Mouse (Mus musculus): ENCODE measurements at regions not wholly inside any gene's neighbourhood (a gene's known extent, or its start where the extent isn't known, plus 50 kb on each side); places are given as distances from the start of the nearest gene placed in this dataset.

DNA sequence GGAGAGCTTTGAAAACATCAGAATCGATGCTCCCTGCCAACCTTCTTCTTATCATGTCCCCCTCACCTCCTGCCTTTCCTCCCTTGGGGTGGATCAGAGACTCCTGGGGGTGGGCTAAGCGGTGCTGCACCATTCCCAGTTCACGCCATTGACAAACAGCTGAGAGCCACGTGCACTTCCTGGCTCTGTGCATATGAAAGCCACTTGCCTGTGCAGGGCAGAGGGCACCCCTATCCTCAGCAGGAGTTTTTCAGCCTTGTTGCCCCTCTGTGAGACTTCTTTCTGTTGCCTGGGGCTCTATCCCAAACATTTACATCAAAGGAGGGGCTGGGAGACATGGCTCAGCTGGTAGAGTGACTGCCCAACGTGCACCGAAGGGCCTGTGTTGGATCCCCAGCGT, 531.1 kb upstream of the Tbx3 start:
- DNase-seq (ENCODE audit: low spot score in 2 of 2): no peak

DNA sequence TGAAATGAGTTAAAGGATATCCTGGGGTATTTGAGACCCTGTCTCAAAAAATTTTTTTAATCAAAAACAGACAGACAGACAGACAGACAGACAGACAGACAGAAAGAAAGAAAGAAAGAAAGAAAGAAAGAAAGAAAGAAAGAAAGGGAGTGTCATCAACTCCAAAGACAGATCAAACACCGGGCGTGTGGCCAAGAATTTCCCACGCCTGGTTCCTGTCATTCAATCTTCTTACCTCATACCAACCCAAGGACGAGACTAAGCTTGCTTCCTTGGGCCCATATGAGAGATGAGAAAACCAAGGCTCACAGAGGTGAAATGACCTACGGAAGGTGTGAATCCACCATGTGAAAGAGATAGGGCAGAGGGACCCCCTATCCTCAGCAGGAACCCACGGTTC, 530.7 kb upstream of the Tbx3 start:
- no peak for DNase-seq (ENCODE audit: low spot score in 2 of 2)

DNA sequence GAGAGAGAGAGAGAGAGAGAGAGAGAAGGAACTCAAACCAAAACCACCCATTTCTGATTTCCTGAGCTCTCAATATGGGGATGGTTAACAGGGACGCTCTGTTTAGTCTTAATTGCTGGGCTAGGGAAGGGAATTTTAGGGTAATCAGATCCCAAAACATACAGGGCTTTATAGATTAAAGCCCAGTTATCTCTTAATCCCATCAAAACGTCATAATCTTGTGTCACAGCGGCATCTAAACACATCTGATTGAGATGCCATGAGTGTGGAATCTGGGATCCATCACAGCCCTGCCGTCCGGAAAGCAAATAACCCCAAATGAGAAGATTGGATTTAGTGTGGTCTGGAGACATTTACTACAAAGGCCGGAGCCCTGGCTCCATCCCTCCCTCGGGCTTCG, 527.1 kb upstream of the Tbx3 start:
- DNase-seq (ENCODE audit: low spot score in 2 of 2): no peak

DNA sequence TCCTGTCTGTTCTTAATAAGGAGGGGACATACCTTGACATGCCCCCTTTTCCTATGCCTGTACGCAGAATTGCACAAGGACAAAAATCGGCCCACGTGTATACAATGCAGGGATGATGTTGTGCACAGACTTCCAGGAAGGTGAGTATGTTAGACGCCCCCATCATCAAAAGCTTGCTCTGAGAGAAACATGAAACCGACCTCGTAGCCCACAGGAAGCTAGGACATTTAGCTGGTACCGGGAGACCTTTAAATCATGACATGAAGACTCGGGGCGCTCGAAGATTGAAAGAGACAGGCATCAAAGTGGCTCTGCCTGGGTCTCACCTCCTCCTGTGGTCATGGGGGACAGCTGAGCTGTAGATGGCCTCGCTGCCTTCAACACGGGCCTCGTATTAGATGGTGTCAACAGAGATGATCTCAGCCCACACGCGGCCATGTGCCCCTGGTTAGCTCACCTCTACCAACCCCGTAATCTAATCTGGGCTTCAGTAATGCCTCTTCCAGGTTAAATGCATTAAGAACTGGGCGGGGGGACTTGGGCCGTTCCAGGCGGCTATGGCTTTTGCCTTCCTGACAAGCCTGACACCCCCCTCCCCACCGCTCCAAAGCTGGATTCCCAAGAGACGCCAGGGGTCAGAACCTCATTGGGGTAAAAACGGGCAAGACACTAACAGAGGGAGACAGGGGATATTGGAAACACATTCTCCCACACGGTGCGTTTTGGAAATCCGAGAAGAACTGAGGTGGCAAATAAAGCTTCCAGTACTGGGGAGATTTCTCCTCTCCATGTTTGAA, 520.9 kb upstream of the Tbx3 start:
- no peak for DNase-seq (ENCODE audit: low spot score in 2 of 2)

DNA sequence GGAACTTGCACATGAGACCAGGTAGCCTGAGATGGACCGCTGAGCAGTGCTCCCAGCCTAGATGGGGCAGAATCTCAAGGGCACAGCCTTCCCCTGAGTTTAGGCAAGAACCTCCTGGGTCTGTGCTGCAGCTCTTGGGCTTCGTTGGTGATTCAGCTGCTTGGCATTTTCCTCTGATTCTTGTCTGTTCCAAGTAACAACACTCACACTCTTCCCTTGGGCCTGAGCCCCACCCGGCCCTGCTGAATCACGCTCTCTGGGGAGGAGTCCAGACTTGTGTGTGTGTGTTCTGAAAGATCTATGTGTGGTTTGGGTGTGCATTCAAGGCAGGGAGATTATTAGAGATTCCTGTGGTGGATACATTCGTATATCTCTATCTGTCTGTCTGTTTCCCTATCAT, 517.4 kb upstream of the Tbx3 start:
- no peak for DNase-seq (ENCODE audit: low spot score in 2 of 2)

DNA sequence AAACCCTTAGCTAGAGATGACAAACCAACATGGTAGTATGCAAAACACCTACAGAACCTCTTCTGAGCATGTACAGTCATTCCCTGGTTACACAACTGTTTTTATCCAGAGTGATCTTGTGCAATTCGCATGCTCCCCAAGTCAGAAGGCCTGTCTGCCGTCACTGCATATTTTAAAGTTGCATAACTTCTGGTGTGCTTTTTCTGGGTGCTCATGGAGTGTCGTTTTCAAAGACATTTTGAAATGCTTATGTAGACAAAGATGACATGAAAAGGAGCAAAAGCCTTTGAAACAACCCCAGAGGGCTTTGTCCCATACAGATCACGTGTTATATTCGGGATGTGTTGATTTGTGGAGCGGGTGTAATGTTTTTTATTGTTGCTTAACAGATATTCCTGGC, 513.8 kb upstream of the Tbx3 start:
- DNase-seq (ENCODE audit: low spot score in 2 of 2): no peak

DNA sequence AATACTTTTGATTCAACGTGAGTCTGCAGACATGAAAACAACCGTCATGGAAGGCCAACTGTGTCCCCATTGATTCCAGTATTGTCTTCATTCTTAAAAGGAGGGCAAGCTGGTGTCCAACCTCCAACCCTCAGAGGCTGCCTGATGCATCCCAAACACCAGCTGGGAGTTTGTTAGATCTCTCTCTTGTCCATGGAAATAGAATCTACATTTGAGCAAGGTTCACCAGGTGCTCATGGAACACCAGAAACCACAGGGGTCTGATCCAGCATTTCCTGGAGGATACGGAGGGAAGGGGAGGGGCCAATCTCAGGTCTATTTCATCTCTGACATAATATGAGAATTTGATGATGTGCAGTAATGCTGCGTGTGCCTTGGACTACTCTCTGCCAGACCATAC, 512.3 kb upstream of the Tbx3 start:
- DNase-seq (ENCODE audit: low spot score in 2 of 2): no peak

DNA sequence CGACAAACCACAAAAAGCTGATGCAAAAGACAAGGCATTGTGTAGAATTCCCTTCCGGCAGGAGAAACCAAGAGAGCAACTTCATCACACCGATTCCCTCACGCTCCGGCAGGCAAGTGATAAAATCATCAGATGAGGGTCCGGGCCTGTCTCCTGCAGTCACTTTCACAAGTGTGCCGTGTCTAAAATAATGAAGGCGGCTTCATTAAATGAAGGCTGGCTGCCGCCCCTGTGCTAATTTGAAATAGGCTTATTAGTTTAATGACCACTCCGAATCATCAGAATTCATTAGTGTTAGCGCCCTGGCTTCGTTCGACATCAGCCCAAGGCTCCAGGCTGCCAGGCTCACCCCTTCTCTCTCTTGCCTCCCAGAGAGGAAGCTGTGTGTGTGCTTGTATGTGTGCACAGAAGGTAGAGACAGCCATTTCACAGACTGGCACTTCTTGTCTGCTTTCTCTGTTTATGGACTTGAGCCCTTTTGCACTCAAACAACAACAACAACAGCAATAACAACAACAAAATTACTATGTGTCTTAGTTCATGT, 508.3 kb upstream of the Tbx3 start:
- DNase-seq (ENCODE audit: low spot score in 2 of 2): no peak

DNA sequence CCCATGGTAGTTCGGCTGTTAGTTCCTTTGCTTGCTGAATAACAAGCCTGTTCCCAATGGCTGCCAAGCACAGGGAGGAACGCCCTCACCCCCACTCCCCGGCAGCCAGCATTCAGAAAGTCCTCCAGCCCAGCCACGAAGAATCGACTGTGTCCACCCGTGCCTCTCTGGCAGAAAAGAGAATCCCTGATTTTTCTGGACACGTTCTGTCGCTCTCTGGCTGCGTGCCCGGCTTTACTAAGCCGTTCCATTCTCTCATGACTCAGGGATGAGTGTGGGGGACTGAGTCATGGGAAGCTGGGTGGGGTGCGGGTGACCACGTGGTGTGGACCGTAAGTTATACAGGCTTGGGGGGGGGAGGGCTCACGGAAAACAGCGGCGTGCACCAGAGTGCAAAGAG, 502.8 kb upstream of the Tbx3 start:
- DNase-seq (ENCODE audit: low spot score in 2 of 2): peak; percentile 73 to 82

DNA sequence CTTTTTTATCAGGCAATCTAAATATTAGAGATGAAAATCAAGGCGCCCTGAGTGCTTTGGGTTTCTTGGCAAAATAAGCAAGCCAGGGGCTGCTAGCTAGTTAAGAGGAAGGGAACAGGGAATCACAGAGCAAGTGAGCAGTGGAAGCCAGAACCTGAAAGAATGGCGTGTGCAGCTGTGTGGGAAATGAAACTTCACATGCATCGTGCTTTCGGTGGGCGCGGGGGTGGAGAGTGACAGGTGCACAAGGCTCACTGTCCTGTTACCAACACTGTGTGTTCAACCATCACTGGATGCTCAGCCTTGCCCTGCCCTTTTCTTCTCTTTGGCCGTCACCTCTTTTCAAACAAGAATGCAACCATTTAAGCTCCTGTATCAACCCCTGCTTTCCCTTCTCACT, 501.2 kb upstream of the Tbx3 start:
- DNase-seq (ENCODE audit: low spot score in 2 of 2): no peak

DNA sequence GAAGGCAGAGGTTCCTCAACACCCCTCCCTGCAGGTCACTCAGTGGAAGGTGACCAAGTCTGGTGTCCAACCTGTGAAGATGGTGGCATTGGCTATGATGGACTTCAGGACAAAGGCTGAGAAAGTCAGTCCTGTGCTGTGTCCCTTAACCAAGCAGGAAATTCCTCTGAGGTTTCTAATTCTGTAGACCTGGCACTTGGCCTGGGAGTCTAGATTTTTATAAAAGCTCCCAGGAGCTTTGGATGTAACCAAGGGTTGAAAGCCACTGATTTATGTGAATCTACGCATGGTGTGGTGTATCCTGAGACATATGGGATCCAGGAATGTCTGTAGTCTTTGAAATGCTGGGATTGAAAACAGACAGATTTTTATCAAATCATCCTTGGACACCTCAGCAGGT, 498.8 kb upstream of the Tbx3 start:
- no peak for DNase-seq (ENCODE audit: low spot score in 2 of 2)

DNA sequence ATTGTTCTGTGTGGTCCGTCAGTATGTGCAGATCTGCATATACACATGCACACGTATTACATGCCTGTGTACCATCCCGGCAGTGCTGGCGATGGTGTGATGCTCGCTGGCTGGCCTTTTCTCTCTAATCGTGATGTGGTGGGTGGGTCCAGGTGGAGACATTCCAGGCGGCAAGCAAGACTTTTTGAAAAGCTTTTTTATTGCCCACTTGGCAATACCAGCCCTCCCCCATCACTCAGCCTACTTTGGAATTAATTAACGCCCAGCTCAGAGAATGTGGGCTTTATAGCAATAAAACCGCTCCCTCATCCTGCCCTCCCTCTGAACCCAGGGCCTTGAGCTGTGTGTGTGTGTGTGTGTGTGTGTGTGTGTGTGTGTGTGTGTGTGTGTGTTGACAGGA, 491.7 kb upstream of the Tbx3 start:
- no peak for DNase-seq (ENCODE audit: low spot score in 2 of 2)

DNA sequence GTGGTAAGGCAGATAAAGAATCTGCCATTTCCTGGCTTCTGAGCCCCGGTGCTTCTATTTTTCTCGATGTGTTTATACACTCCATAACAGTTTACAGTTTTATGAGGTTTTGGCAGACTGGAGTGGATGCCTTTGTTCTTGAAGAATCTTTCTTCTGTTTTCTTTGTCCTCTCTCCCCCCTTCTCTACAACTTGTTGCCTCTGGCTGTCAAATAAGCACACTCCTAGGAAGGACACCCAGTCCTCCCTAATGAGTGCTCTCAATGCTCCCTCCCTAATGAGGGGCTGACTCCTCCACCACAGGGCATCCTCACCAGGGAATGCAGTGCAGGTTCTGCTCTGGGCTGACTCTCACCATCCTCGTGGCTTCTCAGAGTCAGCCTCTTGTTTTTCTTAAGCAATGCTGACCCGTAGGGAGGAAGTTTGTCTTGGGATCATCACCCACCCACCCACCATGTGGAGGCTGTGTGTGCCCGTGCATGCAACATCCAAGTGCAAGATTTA, 486.9 kb upstream of the Tbx3 start:
- no peak for DNase-seq (ENCODE audit: low spot score in 2 of 2)

DNA sequence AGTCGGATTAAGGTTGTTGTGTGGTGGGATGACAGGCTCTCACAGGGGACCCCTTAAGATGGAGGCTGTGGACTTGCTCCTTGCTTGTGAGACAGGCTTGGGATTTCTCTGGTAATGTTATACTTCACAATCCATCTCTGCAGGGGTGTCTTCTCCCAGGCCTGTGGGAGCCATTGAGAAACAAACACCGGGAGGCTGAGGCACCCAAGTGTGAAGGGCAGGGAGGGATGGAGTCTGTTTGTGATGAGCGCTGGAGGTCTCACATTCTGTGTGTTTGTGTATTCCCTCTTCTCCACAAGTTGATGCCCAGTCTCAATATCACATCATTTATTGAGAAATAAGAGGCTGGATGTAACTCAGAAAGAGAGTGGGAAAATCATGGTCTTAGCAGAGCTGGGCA, 483.9 kb upstream of the Tbx3 start:
- DNase-seq (ENCODE audit: low spot score in 2 of 2): no peak

DNA sequence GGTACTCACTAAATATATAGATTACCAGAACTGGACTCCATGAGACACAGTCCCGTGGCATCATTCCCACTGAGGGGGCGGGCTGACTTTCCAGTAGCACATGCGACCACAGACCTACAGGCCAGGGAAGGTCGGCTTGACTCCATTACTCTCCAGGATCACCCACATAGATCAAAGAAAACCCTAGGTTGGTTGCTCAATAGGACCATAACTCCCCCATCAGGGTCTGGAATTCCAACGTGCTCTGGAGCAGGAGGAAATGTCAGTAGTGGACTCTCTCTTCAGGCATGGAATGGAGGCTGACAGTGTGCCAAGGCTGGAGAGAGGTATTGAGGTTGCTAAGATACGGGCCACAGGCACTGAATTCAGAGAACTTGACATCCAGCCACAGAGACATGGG, 482.0 kb upstream of the Tbx3 start:
- no peak for DNase-seq (ENCODE audit: low spot score in 2 of 2)

DNA sequence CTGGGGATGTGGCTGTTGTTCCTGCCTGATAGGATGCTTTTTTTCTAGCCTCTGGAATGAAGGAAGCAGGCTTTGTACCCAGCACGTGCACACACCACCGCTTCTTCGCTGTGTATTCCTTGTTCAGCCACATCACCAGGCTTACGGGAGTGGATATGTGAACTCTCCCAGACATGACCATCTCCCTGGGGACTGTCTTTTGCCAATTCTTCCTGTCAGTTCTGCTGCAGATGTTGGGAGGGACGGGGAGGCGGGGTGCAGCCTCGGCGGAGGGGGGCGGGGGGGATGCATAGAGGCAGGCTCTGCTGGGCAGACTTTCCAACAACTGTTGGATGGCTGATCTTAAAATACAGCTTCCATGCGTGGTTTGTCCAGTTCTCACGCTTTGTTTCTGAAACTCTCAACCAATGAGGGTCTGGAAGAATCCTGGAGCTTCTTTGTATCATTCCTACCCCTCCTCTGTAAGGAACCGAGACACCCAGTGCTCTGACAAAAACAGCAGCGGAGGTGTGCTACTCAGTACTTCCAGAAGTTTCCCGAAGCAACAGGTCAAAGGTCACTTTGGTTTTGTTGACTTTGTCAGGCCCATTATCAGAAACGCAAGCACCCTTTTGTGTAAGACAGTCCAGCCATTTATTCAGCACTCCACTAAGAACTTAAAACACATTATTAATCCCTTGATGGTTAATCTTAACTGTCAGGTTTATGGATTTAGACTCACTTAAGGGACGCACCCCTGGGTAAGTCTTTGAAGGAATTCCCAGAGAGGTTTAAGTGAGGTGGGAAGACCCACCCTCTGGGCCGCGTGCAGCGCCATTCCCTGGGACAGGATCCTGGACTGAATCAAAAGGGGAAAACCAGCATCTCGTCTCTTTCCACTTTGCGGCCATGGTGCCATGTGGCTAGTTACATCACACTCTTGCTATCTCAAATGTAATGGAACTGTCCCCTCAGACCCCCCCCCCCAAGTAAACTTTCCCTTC, 476.5 kb upstream of the Tbx3 start:
- no peak for DNase-seq (ENCODE audit: low spot score in 2 of 2)

DNA sequence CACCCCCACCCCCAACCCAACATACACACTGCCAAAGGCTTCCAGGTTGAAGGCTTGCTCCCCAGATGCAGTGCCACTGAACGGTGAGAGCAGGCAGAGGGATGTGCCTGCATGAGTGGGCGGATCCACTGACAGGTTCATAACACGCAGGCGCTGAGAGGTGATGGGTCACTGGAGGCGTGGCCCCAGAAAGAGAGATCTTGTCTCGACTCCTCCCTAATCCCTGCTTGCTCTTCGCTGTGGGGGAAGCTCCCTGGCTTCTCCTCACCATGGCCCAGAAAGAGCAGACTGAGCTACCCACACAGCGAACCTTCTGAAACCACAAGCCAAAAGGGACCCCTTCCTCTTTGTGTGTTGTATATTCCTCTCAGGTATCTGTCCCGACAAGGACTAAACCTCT, 470.6 kb upstream of the Tbx3 start:
- no peak for DNase-seq (ENCODE audit: low spot score in 2 of 2)

DNA sequence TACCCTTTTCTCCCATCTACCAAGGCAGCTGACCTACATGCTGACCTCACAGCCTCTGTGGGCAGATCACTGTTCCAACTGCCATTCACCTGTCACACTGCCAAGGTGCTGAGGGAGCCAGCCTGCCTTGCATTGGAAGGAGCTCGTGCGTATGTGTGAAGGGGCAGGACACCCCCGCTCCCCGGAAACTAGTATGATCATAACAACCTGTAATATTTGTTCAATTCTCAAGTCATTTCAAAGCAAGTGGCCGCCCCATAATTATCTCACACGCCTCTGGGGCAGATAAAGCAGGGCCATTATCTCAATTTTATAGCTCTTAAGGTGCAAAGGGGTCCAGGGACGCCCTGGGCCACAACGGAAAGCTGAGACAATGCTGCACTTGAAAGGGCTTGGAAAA, 469.2 kb upstream of the Tbx3 start:
- DNase-seq (ENCODE audit: low spot score in 2 of 2): no peak

DNA sequence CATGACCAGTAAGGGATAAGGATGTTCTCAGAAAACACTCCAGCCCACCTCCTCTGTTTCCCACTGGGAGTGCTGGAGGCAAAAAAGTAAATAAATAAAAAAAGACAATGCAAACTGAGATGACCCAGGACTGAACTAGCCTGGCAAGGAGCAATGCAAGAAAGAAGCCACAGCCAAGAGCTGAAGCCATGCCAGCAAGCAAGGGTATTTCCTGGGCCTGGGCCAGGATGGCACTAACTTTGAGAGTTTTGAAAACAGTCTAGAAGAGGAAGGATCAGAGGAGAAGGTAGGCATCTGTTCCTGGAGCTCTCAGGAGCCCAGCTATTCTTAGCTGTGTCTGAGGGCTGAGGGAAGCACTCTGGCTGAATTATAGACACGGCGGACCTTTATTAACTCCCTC, 465.7 kb upstream of the Tbx3 start:
- no peak for DNase-seq (ENCODE audit: low spot score in 2 of 2)

DNA sequence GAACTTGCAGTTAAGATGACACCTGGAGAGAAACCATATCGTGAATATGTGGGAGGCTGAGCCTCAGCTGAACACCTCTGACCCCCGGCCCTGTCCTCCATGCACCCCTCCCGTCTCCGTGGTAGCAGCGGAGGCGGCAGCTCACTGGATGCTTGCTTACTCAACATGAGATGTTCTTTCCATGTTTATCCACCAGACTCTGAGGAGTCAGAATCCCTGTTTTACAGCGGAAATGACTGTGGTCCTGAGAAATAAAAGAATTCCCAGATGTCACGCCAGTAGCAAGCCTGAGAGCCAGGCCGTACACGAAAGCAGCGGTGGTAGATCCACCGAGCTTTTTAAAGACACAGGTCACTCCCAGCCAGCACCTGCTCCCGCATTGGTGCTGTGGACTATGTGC, 462.4 kb upstream of the Tbx3 start:
- no peak for DNase-seq (ENCODE audit: low spot score in 2 of 2)

DNA sequence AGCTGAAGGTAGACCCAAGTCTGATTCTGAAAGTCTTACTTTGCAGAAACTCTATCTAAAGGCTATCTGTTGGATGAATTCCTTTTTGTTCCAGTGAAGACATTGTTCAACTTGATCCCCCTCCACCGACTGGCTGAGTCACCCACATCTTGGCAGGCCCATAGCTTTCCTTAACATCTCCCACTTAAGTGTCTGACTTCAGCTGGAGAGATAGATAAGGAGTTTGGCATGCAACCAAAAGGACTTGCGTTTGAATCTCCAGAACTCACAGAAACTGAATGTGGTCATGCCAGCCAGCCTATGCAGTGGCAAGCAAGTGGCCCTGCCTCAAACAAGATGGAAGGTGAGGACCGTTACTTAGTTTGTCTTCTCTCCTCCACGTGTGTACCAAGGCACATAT, 457.3 kb upstream of the Tbx3 start:
- no peak for DNase-seq (ENCODE audit: low spot score in 2 of 2)

DNA sequence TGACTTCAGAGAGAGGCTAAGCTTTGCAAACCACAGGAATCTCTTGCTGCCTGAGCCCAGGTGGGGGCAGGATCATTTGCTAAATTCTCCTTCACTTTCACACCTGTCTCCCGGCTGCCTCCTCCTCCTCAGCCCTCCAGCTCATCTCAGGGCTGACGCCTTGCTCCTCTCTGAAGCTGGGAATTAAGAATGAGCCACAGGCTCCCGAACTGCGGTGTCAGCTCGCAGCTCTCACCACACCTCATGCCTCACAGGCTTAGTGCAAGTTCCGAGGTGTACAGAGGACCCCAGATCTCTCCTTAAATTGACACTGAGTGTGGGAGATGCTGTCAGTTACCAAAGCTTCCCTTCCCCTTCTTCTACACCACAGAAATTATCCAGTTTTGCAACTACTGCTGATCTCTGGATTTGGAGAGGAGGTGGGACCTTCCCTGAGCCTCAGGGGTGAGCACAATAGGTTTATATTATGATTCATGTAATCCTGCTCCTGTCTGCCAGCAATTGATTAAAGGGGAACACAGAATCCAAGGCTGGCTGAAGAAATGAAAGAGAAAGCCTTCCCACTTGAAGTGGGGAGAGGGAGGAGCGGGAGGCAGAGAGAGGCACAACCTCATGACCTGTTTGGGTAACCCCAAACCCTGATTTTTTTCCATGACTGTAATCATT, 456.6 kb upstream of the Tbx3 start:
- no peak for DNase-seq (ENCODE audit: low spot score in 2 of 2)

Data from layer of hippocampus, adult 8-10 months (tissue).